Mouse (Mus musculus): Measurements from ENCODE around the gene Pxylp1. TPM values are rescaled to one million over a fixed set of nuclear protein-coding genes. Genes with fewer than 3 reads are reported as not detected.

Gene Pxylp1
- polyA plus RNA-seq, 1 experiment from 2014 or later = 26.8 TPM

GRCm38 (mm10) chr9:96916076-96916475 lies 23.6 kb upstream of the Pxylp1 start:
- ChIA-PET CTCF (interaction anchor here (0.6 to 5.8 kb wide), 33 partner anchors 13 to 251 kb away, joined by 3 to 71 read pairs (median 4); partner anchors contain the start of gene Spsb4), POLR2A (no interaction called here)

GRCm38 (mm10) chr9:96914851-96915250 lies 22.4 kb upstream of the Pxylp1 start:
- in situ Hi-C loops (cut with MboI; ENCODE audit: low pct_unique_long_range_greater_than_20kb) = loop anchor here (5.0 to 25.0 kb wide), 3 partner anchors 152 to 397 kb away; no protein-coding TSS in a partner anchor
- DNase-seq (ENCODE audit: low read depth, low spot score) (no peak), ATAC-seq (no peak)
- H3K27me3 ChIP-seq = peaks cover 3% of the 10 kb centered on the region
- ChIA-PET CTCF (interaction anchor here (1.1 to 2.5 kb wide), 5 partner anchors 46 to 170 kb away, joined by 3 to 12 read pairs (median 3); no protein-coding TSS in a partner anchor), POLR2A (no interaction called here)
- no peak for TF ChIP-seq CTCF (IDR thresholded peaks at IDR 0.05)

More at GRCm38 (mm10) chr9:96916076-96916475, 23.6 kb upstream of the Pxylp1 start:
- in situ Hi-C loops (cut with MboI; ENCODE audit: low pct_unique_long_range_greater_than_20kb) = loop anchor here (5.0 to 25.0 kb wide), 2 partner anchors 151 to 396 kb away; no protein-coding TSS in a partner anchor
- ATAC-seq = no peak
- DNase-seq (ENCODE audit: low read depth, low spot score) = no peak
- H3K27me3 ChIP-seq = no peaks in the 10 kb centered on the region
- TF ChIP-seq CTCF (IDR thresholded peaks at IDR 0.05) = no peak

DNA sequence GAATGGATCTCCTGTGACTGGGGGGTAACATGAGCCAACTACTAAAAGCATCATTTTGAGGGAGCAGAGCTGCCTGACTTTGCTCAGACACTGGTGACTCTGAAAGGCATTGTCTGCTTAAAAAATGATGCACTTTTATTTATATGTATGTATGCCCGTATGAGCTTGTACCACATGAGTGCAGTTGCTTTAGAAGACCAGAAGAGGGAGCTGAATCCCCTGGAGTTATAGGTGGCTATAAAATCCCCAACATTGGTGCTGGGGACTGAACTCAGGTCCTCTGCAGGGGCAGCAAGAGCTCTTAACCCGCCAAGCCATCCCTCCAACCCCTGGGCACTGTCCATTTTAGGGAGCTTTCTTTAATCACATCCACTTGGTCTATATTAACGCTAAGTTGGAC lies 21.5 kb upstream of the Pxylp1 start:
- ATAC-seq (no peak), DNase-seq (ENCODE audit: low read depth, low spot score) (no peak)
- in situ Hi-C loops (cut with MboI; ENCODE audit: low pct_unique_long_range_greater_than_20kb) = loop anchor here (5.0 to 25.0 kb wide), 2 partner anchors 248 to 398 kb away; no protein-coding TSS in a partner anchor
- H3K27me3 ChIP-seq = peaks cover 3% of the 10 kb centered on the region
- CTCF ChIA-PET = interaction anchor here (1.2 to 2.3 kb wide), 5 partner anchors 11 to 155 kb away, joined by 3 to 10 read pairs (median 3); no protein-coding TSS in a partner anchor
- TF ChIP-seq CTCF (IDR thresholded peaks at IDR 0.05) = peak; percentile 42
- POLR2A ChIA-PET = no interaction called here

DNA sequence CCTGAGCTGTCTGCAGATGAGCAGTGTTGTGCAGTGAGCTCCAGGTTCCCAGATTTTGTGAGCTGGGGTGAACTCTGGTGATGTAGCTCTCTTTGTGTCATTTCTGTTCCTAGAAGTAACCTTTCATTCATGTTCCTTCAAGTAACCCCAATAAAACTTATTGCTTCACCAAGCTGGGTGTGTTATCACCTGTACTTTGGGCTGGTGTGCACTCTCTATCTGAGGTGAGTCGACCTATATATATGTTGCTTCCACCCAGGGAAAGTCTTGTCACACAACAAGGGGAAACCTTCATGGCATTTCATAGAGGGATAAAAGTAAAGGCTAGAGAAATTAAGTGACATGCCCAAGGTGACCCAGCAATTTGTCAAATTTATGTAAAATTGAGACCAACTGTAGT lies 17.0 kb upstream of the Pxylp1 start:
- H3K27me3 ChIP-seq = peaks cover 4% of the 10 kb centered on the region
- ATAC-seq = no peak
- POLR2A ChIA-PET = interaction anchor here (0.5 kb wide), 1 partner anchor 10 kb away, joined by 3 read pairs; no protein-coding TSS in a partner anchor
- in situ Hi-C loops (cut with MboI; ENCODE audit: low pct_unique_long_range_greater_than_20kb) = loop anchor here (25.0 kb wide), 1 partner anchor 403 kb away; no protein-coding TSS in a partner anchor
- TF ChIP-seq CTCF (IDR thresholded peaks at IDR 0.05) = no peak
- DNase-seq (ENCODE audit: low read depth, low spot score) = no peak
- CTCF ChIA-PET = interaction anchor here (0.7 to 1.5 kb wide), 3 partner anchors 22 to 159 kb away, joined by 3 to 4 read pairs (median 3); no protein-coding TSS in a partner anchor

DNA sequence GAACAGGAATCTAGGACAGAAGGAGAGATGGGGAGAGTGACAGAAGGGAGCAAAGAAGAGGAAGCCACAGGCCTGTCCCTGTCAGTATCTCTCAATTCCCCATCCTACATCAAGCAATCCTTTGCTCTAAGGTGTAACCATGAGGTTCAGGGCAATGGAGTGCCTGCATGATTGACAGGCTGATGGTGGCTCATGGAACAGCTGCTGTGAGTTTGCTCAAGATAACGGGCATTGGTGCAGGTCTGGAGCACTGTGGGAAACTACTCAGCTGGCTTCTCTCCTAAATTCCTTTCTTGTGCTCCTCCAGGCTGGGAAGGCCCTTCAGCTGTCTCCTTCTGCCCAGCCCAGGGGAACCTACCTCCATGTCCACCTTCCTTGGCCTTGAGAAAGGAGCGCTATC lies 16.3 kb upstream of the Pxylp1 start:
- TF ChIP-seq CTCF (IDR thresholded peaks at IDR 0.05) = no peak
- H3K27me3 ChIP-seq = peaks cover 6% of the 10 kb centered on the region
- CTCF ChIA-PET = interaction anchor here (0.7 to 1.5 kb wide), 3 partner anchors 23 to 160 kb away, joined by 3 to 4 read pairs (median 3); no protein-coding TSS in a partner anchor
- no peak for ATAC-seq
- POLR2A ChIA-PET = interaction anchor here (0.6 kb wide), 1 partner anchor 10 kb away, joined by 3 read pairs; no protein-coding TSS in a partner anchor
- in situ Hi-C loops (cut with MboI; ENCODE audit: low pct_unique_long_range_greater_than_20kb) = loop anchor here (25.0 kb wide), 1 partner anchor 404 kb away; no protein-coding TSS in a partner anchor
- no peak for DNase-seq (ENCODE audit: low read depth, low spot score)

GRCm38 (mm10) chr9:96904360-96905355 lies 12.2 kb upstream of the Pxylp1 start:
- ChIA-PET POLR2A (no interaction called here), CTCF (interaction anchor here (1.6 to 2.4 kb wide), 3 partner anchors 9 to 15 kb away, joined by 5 to 7 read pairs (median 7); no protein-coding TSS in a partner anchor)
- ATAC-seq = no peak
- H3K27me3 ChIP-seq = peaks cover 4% of the 10 kb centered on the region
- DNase-seq (ENCODE audit: low read depth, low spot score) = no peak
- no peak for TF ChIP-seq CTCF (IDR thresholded peaks at IDR 0.05)
- in situ Hi-C loops (cut with MboI; ENCODE audit: low pct_unique_long_range_greater_than_20kb) = loop anchor here (25.0 kb wide), 1 partner anchor 408 kb away; no protein-coding TSS in a partner anchor

DNA sequence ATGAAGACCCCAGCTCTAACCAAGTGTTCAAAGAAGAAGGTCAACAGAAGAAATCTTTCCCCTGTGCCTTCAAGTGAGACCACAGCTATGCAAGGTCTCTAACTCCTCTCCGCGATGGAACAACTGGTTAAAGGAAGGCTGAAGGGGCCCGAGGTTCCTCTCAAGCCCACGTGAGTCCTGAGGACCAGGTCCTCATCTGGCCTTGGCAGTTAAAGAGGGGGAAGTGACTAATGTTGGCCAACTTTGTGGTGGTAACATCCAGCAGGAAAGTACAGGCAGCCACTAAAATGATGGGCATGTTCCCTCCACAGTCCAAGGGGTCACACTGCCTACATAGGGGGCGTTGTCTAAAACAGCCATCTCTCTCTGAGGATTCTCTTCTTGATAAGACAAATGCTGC lies 7.2 kb upstream of the Pxylp1 start:
- in situ Hi-C loops (cut with MboI; ENCODE audit: low pct_unique_long_range_greater_than_20kb) = loop anchor here (25.0 kb wide), 1 partner anchor 413 kb away; no protein-coding TSS in a partner anchor
- CTCF ChIA-PET = interaction anchor here (1.0 to 3.6 kb wide), 3 partner anchors 10 to 28 kb away, joined by 3 to 18 read pairs (median 3); no protein-coding TSS in a partner anchor
- ATAC-seq (no peak), DNase-seq (ENCODE audit: low read depth, low spot score) (no peak)
- POLR2A ChIA-PET = interaction anchor here (0.6 to 0.8 kb wide), 2 partner anchors 9 to 10 kb away, joined by 3 read pairs; no protein-coding TSS in a partner anchor
- peaks cover 4% of the 10 kb centered on the region for H3K27me3 ChIP-seq
- no peak for TF ChIP-seq CTCF (IDR thresholded peaks at IDR 0.05)

DNA sequence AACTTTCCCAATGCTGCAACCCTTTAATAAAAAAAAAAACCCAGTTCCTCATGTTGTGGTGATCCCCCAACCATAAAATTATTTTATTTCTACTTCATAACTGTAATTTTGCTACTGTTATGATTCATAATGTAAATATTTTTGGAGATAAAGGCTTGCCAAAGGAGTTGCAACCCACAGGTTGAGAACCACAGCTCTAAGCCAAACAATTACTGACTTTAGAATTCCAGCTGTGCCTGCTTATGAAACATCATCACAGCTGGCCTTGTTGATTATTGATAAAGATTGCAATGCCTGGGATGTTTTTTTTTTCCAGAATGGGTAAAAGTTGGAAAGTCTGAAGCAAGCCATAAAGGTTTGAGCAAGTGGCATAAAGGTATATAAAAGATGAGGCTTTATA lies 6.5 kb upstream of the Pxylp1 start:
- TF ChIP-seq CTCF (IDR thresholded peaks at IDR 0.05) = no peak
- ChIA-PET CTCF (interaction anchor here (1.3 to 3.6 kb wide), 2 partner anchors 9 to 28 kb away, joined by 3 to 18 read pairs; no protein-coding TSS in a partner anchor), POLR2A (interaction anchor here (0.6 to 0.8 kb wide), 2 partner anchors 10 to 11 kb away, joined by 3 read pairs; no protein-coding TSS in a partner anchor)
- ATAC-seq (no peak), DNase-seq (ENCODE audit: low read depth, low spot score) (no peak)
- in situ Hi-C loops (cut with MboI; ENCODE audit: low pct_unique_long_range_greater_than_20kb) = no loop called here
- no peaks in the 10 kb centered on the region for H3K27me3 ChIP-seq

DNA sequence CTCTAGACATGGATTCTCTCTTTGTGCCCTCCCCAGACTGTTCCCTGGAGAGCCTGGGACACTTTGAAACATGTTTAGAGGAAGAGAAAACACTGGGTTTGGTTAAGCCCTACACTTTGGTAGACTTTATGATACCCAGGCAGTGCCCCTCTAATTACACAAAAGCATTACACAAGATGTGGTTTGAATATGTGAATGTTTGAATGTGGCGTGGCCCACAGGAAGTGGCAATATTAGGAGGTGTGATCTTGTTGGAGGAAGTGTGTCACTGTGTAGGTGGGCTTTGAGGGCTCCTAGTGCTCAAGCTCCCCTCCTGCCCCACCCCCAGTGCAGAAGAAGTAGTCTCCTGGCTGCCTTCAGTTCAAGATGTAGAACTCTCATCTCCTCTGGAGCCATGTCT lies 4.2 kb upstream of the Pxylp1 start:
- POLR2A ChIA-PET = no interaction called here
- in situ Hi-C loops (cut with MboI; ENCODE audit: low pct_unique_long_range_greater_than_20kb) = no loop called here
- DNase-seq (ENCODE audit: low read depth, low spot score) (no peak), ATAC-seq (no peak)
- no peaks in the 10 kb centered on the region for H3K27me3 ChIP-seq
- no peak for TF ChIP-seq CTCF (IDR thresholded peaks at IDR 0.05)
- CTCF ChIA-PET = no interaction called here

DNA sequence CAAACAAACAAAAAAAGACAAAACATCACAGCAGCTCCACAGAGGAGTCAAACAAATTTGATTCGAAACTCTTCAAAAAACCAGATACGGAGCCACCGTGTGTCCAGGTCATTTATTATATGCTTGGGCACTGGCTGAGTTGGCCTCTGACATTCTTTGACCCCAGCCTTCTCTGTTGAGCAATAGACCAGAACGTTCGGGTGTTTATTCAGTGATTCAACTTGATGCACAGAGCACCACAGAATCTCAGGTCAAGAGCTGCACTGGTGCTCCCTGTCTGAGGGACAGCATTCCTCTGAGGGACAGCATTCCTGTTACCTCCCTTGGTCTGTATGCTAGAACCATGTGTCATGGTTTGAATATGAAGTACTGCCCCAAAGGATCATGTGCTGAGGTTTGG lies 1.1 kb upstream of the Pxylp1 start:
- ChIA-PET CTCF (interaction anchor here (1.2 to 1.5 kb wide), 3 partner anchors 8 to 175 kb away, joined by 3 to 4 read pairs (median 3); no protein-coding TSS in a partner anchor), POLR2A (no interaction called here)
- no peaks in the 10 kb centered on the region for H3K27me3 ChIP-seq
- in situ Hi-C loops (cut with MboI; ENCODE audit: low pct_unique_long_range_greater_than_20kb) = no loop called here
- no peak for ATAC-seq
- no peak for DNase-seq (ENCODE audit: low read depth, low spot score)
- TF ChIP-seq CTCF (IDR thresholded peaks at IDR 0.05) = no peak
